Mouse (Mus musculus): ENCODE results near the gene Arsg.
"Not testable (repeated sequence)": the region's sequence is repeated elsewhere in the genome, so short reads cannot be mapped to it uniquely, and the experiment has no call there.

Arsg gene

DNA sequence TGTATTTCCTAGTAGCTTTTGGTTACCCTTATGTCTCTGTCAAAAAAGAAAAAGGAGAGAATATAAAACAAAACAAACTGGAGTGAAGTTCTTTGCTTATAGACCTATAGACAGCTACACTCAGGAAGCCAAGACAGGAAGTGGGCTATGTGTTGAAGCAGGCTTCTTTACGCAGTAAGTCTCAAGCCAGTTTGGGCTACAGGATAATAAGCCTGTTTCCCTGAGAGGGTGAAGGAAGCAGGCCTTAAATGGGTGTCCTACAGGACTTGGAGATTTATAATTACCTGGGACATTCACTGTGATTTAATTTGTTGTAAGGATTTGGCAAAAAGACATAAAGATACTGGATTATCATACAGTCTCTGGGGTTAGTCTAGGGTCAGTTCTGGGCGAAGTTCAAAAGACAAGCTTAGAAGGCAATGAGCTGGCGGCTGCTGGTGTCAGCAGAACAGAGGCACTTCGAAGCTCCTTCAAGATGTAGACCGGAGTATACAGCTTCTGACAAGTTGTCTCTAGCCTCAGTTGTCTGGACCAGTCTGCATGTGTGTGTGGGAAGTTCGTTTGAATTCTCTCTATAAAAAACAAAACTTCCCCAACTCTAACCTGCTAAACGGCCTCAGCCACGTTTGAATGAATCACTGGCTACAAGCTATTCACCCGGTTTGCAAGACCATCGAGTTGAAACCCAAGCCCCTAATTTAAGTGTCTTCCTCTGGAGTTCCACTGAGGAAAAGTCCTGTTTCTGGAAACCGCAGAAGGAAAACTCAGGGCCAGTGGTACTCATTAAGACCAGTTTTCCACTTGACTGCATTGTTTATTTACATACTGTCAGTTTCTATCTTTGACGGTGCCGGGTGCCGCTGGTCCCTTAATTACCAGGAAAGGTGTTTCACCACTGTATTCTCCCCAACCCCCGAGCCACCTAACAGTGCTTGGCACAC lies 2.0 kb upstream of the Arsg start:
- DNase-seq, result no peak

DNA sequence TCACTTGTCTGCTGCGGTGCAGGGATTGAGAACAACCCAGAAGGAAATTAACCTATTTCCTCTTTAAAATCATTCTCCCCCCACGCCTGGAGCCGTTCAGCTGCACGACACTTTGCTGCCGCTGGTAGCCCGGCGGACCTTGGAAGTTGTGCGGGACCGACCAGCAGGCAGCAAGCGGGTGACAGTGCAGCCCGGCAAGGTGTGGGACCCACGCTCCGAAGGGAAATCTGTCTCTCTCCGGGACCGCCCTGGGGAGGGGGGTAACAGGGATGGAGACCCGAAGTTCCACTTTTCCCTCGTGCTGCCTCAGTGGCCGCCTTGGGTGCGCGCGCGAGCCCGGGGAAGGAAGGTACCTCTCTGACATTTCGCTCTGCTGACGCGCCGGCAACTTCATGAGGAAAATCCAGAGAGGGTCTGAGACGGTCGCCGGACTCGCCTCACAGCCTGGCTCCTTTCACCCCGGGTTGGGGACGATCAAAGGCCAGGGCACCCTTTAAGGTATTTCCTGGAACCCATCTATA lies 943 bp upstream of the Arsg start:
- DNase-seq, result peak; percentile 92

DNA sequence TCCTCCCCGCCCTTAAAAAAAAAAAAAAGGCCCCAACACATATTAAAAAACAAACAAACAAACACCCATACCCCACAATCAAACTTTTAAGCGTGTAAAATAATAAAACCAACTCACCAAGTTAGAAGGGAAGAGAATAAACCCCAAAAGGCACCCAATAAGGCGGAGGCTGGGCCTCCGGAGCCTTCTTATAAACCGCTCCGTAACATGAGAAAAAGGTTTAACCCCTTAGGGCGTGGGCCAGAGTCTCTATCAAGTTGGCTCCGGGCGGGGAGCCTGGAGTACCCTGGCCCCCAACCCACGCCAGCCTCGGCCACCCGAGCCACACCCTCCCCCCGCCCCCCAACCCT lies 378 bp upstream of the Arsg start:
- no peak for DNase-seq

DNA sequence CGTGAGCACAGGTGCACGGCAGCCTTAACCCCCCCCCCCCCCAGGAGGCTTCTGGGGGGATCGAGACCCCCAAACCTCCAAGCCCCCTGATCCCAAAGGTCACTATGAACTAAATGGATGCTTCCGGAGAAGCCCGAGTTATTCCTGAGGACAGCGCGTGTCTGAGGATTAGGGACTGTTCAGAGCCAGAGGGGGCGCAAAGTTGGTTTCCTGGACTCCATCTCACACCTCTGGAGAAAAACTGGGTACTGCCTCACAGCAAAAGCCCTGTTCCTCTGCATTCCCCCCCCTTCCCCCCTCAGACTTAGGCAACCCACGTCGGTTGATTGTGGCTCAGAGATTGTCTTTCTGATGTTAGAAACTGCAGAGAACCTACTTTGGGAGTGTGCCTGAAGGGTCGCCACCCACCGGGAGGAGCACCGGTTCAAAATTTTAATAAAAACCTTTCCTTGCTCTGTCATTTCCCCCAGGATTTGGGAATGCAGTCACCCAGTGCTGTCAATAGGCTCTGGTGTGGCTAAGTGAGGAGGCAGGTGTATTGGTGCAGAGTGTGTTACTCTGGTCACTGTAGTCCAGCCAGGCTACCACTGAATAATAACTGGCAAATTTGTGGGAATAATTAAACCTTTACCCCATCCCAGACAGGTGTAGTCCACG lies 1.0 kb downstream of the Arsg start:
- DNase-seq, result no peak

DNA sequence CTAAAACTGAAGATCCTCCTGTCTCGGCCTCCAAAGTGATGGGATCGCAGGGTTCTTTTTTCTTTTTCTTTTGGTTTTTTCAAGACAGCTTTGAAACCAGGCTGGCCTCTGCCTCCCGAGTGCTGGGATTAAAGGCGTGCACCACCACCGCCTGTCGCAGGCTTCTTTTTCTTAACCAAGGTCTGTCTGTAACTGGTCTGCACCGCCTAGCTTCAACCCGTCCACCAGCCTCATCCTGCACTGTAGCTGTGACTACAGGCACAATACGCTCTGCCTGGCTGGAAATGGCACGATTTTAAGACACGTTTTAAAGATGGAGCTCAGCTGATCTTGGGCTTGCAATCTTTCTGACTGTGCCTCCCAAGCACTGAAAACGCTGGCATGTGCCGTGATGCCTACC lies 1.7 kb downstream of the Arsg start:
- DNase-seq, result no peak

DNA sequence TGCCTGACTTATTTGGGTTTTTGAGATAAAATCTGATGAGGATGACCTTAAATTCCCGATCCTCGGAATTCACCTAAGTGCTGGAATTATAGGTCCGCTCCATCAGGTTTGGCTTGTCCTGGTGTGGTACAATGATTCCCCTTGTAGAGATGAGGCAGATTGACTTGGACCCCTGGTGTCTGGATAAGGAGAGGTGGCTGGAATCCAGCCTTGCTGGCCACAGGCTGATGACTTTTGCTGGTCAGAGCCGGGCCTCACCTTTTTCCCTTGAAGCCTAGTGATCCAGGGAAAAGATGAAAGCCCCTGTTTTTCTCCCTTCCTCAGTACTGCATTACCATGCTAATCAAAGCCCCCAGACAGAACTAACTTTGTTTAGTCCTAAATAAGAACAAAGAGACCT lies 2.5 kb downstream of the Arsg start:
- no peak for DNase-seq

DNA sequence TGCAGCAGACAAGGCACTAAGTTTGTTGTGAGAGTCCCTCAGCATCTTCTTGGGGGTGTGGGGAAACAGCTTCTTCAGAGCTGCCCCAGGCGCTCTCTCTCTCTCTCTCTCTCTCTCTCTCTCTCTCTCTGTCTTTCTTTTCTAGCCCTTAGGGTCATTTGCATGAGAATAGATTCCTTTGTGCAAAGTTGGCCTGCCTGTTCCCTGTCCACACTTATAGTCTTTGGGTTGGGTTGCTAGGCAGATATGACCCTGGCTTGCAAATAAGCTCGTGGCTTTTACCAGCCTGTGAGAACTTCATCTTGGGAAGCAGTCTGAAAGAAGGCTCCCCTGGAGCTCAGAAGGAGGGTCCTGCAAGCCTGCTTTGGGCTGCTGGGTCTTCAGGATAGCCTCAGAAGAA lies 3.1 kb downstream of the Arsg start:
- DNase-seq, result no peak

DNA sequence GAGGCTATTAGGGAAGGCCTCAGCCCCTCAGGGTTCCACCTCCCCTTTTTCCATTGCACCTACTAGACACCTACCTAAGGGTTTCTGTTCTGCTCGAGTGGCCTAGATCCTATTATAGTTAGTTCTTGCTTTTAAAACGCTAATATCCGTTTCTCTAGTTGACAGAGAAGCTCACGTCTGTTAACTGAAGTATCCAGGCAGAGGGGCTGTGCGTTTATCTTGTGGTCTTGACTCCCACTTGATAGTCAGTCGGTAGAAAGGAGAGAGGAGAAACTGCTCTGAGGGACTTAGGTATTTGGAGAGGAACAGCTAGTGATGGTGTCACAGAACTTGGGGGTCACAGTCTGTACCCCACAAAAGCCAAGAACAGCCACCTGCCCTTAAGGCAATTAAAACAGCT lies 3.5 kb downstream of the Arsg start:
- DNase-seq, result no peak

DNA sequence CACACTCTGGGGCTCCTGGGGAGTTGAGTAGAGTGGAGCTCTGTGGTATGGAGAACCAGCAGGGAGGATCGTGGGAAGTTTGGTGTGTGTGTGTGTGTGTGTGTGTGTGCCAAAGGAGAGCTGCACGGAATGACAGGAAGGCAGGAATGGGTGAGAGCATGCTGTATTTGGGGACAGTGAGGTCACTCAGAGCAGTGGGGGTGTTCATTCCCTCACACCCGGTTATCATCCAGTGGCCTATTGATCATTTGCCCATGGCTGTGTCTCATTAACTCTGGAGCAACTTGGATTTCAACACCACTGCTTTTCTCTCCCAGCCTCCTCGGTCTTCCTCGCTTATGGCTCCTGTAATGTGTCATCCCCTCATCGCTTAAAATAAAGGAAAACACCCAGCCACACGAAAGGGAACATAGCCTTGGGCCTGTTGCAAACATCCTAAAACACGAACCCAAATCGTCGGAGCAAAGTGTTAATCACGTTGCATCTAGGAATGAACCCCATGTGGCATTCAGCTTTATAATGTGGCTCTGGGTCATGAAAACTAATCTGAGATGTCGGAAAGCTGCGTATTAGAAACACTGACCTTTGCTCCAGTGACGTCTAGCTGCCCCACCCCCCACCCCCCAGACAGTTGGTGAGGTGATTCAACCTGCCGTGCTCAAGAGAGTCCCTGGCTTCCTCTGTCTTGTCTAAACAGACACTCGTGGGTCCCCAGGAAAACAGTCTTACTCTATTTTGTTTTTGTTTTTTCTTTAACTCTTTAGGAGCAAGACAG lies 4.6 kb downstream of the Arsg start:
- DNase-seq, result no peak

DNA sequence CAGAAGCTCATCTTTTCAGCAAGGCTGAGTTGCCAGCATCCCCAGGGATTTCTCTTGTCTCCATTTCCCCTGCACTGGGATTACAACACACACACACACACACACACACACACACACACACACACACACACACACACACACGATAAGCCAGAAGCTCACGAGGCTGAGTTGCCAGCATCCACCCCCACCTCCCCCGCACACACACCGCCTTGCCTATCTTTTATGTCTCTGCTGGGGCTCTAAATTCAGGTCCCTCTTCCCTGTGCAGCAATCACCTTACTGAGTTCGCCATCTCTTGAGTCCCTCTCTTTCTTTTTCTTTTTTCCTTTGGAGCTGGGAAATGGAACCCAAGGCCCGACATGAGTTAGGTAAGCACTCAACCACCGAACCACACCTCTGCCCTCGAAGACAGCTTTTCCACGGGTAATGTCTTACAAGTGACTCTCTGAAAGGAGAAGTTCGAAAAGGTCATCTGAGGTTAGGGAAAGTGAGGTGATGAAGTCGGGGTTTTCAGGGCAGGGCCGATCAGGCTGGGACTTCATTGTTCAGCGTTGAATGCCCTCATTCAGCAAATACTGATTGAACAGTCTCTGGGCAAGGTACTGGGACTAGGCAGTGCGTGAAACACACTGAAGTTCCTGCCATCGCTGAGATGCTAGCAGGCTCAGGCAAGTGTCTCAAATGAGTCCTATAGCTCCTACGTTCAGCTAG lies 6.6 kb downstream of the Arsg start:
- no peak for DNase-seq

DNA sequence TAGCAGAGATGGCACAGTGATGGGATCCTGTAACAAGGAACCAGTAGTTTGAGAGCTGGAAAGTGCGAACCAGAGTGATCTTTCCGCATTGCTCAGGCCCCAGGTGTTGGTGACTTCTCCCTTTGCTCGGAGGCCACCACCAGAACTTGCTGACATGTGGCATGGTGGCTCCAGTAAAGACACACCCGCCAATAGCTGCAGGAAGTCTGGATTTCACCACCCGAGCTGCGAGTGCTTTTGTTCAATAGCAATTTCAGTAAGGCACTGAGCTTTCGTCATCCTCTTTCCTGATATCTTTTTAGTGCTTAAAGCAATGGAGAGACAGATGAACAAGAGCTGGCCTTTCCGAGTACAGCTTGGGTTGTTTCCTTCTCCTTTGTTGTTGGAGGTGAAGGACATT lies 7.3 kb downstream of the Arsg start:
- DNase-seq, result no peak

DNA sequence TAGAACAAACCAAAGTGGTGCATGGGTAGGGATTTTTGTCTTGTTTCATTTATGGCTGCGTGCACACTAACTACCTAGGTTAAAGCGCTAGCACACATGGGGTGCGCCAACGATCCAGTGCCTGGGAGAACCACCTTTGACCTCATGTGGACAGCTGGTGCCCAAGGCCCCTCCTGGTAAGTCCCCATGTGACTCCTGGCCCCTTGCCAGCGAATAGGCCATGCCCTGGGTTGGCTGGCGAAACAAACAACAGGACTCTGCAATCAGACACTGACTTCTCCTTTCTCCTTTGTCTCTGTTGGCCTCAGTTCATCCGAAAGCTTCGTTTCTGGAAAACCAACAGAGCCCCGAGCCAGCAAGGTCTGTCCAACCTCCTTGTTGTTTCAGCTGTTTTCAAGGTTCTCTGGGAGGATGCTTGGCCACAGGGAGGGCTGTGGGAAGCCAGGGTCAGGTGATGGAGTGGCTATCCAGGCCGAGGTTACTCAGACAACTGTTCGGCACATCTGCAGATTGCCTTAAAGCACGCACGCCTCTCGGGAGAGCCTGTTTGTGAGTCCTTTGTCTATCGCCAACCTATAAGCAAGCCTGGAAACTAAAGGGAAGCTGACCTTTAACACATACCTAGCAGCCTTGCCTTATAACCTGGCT lies 12.3 kb downstream of the Arsg start:
- peak; percentile 91 for DNase-seq

DNA sequence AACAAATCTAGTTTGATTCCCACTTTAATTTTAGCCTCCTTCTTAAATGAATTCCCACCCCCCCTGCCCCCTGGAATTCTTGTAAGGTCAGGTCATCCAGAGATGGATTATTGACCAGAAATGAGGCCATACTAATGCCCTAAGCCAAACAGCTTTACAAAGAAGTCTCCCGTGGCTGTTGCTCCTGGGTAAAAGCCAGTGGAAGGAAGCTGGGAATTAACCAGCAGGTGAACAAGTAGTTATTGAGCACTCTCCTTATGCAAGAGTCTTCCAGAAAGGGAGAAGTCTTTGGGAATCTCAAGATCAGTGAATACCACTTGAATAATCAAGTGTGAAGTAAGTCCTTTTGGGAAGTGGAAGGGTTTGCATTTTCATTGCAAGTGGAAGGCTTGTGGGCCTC lies 13.9 kb downstream of the Arsg start:
- no peak for DNase-seq

DNA sequence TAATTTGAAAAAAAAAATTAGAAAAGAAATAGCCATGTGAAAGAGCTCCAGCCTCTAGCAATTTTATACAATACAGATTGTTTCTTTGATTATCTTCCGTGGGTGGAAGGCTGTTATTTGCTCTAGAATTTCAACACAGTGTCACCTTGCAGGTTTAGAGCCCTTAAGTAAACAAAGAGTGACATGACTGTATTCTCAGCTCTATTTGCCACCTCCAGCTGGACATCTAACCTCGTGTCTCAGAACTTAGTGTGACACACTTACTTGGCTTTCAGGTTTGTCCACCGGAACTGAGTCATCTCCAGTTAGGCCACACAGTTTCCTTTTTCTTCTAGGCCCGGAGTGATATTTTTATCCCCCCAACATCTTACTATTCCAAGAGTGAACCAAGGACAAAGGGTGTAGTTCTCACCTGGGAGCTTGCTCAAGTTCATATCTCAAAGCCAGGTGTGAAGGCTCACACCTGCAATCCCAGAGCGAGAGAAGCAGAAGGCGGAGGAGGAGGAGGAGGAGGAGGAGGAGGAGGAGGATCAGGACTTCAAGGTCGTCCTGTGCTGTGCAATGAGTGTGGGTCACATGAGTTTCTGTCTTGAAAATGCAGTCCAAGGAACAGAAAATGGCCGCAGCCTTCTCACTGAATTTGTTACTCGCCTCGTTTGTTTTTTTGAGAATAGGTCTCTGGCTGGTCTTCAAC lies 15.0 kb downstream of the Arsg start:
- no peak for DNase-seq

DNA sequence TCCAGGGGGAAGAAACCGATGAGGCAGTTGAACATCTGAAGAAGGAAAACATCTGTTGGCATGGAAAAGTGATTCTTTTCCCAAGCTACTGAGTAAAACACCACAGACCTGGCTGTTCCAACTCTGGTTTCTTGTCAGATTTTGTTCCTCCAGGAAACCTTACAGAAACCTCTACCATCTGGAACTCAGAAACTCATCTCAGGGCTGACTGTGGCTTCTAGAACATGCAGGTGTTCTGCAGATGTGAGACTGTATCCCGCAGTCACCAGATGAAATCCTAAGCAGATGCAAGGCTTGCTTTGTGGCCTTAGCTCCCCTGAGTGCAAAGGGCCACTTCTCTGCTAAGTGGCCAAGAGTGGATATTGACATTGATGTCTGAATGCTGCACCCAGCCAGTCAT lies 16.6 kb downstream of the Arsg start:
- DNase-seq, result no peak

DNA sequence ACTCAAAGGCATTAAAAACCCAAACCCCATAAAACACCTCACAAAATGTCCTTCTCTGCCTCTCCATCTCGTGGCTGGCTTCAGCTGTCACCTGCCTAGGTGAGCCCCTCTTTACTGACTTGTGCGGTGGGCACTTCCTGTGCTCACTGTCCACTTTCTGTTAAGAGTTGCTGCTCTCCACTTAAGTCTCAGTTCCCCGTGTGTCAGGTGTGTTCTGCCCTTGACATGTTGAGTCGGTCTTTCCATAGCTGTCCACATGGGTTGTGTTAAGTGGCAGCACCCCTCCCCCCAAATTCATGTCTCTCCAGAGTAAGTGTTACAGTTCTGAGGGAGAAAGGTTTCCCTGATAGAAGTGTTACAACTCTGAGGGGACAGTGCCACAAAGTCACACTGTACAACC lies 18.7 kb downstream of the Arsg start:
- no peak for DNase-seq

DNA sequence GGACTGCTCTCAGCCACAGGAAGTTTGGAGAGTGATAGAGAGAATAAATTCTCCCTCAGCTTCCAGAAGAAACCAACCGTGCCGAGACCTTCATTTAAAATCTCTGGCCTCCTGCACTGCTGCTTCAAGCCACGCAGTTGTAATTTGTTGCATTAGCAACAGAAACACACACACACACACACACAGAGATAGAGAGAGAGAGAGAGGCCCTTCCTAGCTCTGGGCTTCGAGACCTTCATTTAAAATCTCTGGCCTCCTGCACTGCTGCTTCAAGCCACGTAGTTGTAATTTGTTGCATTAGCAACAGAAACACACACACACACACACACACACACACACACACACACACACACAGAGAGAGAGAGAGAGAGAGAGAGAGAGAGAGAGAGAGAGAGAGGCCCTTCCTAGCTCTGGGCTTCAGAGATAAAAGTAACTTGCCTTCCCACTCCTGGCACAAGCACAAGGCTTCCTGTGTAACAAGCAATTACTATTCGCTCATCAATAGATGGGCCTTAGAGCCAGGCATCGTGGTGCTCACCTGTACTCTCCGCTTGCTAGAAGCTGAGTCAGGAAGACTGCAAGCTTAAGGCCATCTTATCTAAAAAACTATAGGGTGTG lies 19.8 kb downstream of the Arsg start:
- not testable (repeated sequence) for DNase-seq

DNA sequence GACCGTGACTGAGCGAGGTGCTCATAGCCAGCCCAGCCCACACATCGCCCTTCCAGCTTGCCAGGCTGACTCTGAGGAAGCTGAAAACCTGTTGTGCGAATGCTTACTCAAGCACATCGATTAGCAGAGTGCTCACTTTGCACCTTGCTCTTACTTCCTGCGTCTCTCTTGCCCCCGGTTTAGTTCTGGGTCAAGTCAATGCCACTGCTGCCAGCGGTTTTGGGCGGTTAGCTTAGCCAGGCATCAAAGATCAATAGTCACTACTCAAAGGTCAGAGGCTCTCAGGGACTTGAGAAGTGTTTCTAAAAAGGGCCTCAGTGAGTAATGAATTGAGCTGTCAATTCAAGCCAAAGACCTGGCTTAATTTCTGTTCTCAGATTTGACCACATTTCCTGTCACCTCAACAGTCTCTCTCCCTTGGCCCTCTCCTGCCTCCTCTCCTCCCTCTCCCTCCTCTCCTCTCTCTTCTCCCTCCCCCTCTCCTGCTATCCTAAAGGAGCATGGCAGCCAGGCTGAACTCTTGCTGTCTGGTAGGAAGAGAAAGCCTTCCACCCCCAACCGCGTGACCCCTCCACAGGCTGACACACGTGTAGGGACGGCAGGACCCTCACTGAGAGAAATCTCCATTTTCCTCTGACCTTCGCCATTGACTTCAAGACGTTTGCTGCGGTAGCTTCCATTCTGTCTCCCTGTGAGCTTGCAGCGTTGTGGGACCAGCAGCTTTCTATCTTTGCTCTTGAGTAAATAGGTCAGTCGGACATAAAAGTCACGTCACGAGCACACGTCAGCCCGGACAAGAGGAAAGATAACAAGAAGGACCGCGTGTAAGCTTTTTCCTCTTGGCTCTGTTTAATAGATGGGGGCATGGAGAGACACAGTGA lies 22.0 kb downstream of the Arsg start:
- no peak for DNase-seq

DNA sequence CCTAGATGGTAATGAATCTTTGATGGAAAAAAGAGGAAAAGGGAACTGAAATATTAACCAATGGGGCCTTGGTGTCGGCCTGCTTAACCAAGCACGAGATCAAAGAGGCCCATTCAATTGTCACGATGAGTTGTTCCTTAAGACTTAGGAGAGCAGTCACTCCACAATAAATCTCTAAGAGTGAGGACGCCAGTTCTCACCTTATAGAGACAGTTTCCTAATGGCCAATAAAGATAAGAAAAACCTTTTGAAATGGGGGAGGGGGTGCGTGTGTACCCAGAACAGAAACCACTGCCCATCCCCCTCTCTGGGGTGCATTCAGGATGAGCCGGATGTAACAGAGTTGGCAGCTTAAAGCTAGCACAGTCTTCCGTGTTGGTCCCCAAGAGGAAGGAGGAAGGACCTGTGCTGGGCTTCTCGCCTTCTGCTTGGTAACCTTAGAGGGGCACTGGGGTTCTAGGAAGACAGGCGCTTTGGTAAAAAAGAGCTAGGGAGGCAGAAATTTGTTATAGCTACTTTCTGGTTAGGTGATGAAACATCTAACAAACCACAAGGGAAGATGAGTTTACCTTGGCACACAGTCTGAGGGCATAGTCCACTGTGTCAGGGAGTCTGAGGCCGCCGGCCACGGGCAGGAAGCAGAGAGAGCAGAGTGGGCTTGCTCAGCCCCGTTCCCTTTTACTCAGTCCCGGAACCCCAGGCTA lies 22.7 kb downstream of the Arsg start:
- DNase-seq, result no peak

Data from heart, adult 11 months (tissue).